Mouse (Mus musculus): ENCODE measurements around the gene Cntnap2. TPM values are rescaled to one million over a fixed set of nuclear protein-coding genes. Genes with fewer than 3 reads are reported as not detected.
"Not testable (repeated sequence)": the region's sequence is repeated elsewhere in the genome, so short reads cannot be mapped to it uniquely, and the experiment has no call there.

The Cntnap2 gene
- total and polyA plus RNA-seq, 2 experiments from 2014 or later, result 39.8 to 76.6 TPM

DNA sequence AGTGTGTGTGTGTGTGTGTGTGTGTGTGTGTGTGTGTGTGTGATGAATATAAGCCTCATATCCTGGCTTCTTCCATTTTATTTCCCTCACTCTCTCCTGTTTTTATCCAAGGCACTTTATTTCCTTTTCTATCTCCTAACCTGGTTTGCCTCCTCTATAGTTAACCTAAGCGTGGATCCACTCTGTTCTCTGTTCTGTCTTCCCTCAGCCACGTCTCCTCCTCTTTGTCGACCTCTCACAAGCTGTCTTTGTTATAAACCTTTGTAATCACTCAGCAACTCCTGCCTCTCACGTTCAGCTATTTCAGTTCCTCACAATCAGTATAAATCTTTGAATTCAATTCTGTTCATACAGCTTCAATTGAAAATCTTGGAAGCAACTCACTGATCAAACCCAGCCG is 1369.1 kb downstream of the Cntnap2 start:
- TF ChIP-seq CTCF (IDR thresholded peaks at IDR 0.05; ENCODE audit: low read depth), result no peak
- no peak overlapping the region for H3K4me3 ChIP-seq (ENCODE audit: low read length)
- no peak overlapping the region for H3K4me2 ChIP-seq (ENCODE audit: low read depth, low read length)
- no peak for DNase-seq (ENCODE audit: low spot score)
- no peaks in the 10 kb centered on the region for H3K27me3 ChIP-seq (ENCODE audit: insufficient read depth, low read length)
- H3K4me1 ChIP-seq (ENCODE audit: insufficient read depth, low read length), result no peaks in the 10 kb centered on the region
- no peaks in the 10 kb centered on the region for H3K9me3 ChIP-seq (ENCODE audit: low read length)
- no peak for ATAC-seq
- WGBS, result 33% methylated on average over 5 of the region's 5 CpGs
- no peak overlapping the region for H3K9ac ChIP-seq (replicated peaks; ENCODE audit: low read length)
- no peaks in the 10 kb centered on the region for H3K36me3 ChIP-seq (ENCODE audit: insufficient read depth, low read length)
- no peak overlapping the region for H3K27ac ChIP-seq

DNA sequence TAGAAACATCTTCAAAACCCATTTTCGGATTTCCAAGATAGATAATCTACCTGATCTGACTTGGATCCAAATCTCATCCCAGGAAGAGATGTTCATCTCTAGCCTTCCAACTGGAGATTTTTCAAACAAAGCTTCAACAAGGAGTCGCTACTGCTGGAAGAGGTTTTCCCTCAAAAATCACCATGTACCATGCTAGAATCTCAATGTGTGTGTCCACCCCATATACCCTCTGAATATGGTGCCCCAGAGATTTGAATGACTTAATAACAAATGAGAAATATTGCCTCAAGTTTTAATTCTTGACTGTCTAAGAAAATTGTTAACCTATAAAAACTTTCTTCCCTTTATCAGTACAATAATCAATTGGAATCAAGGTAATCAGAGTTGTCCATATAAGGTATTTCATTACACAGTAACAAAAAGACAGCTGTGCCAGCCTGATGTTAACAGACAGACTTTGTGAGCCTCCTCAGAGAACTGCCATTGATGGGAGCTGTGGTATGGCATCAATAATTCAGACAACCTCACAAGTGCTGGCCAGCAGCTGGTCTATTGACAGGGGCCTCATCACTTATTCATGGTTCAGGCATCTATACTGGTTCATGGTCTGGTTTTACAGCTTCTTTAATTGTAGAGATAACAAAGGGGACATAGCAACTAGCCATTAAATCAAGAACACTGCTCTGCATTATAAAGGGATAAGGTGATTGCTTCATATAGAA is 1391.9 kb downstream of the Cntnap2 start:
- WGBS, result 81% methylated on average over 2 of the region's 2 CpGs
- Histone ChIP-seq H3K4me2 (ENCODE audit: low read depth, low read length) (no peak overlapping the region), H3K27me3 (ENCODE audit: insufficient read depth, low read length) (no peaks in the 10 kb centered on the region), H3K27ac (no peak overlapping the region), H3K9me3 (ENCODE audit: low read length) (no peaks in the 10 kb centered on the region), H3K9ac (replicated peaks; ENCODE audit: low read length) (no peak overlapping the region), H3K4me3 (ENCODE audit: low read length) (no peak overlapping the region), H3K4me1 (ENCODE audit: insufficient read depth, low read length) (no peaks in the 10 kb centered on the region), H3K36me3 (ENCODE audit: insufficient read depth, low read length) (no peaks in the 10 kb centered on the region)
- ATAC-seq (no peak), DNase-seq (ENCODE audit: low spot score) (no peak)
- no peak for TF ChIP-seq CTCF (IDR thresholded peaks at IDR 0.05; ENCODE audit: low read depth)

DNA sequence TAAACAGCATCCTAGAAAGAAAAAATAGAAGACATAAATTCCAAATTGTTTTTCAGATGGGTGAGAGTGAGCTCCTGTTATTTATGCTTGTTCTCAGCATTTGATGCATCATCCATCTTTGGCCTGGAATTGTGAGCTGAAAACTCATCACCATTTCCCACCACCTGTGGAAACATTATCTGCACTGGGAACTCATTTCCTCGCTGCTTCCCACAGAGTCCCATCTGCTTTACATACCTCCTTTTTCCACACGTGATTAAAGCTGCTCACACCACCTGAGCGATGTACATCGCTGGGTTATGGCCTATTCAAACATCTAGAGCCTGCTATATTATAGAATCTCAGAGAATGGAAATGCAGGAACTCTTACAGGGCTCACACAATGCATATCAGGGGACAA is 1413.5 kb downstream of the Cntnap2 start:
- H3K4me3 ChIP-seq (ENCODE audit: low read length), result no peak overlapping the region
- no peaks in the 10 kb centered on the region for H3K4me1 ChIP-seq (ENCODE audit: insufficient read depth, low read length)
- no peak overlapping the region for H3K4me2 ChIP-seq (ENCODE audit: low read depth, low read length)
- H3K27ac ChIP-seq, result no peak overlapping the region
- ATAC-seq (no peak), DNase-seq (ENCODE audit: low spot score) (peak; percentile 45)
- no peaks in the 10 kb centered on the region for H3K27me3 ChIP-seq (ENCODE audit: insufficient read depth, low read length)
- H3K36me3 ChIP-seq (ENCODE audit: insufficient read depth, low read length), result no peaks in the 10 kb centered on the region
- WGBS, result 54% methylated on average over 4 of the region's 4 CpGs
- no peak overlapping the region for H3K9ac ChIP-seq (replicated peaks; ENCODE audit: low read length)
- TF ChIP-seq CTCF (IDR thresholded peaks at IDR 0.05; ENCODE audit: low read depth), result no peak
- H3K9me3 ChIP-seq (ENCODE audit: low read length), result no peaks in the 10 kb centered on the region

DNA sequence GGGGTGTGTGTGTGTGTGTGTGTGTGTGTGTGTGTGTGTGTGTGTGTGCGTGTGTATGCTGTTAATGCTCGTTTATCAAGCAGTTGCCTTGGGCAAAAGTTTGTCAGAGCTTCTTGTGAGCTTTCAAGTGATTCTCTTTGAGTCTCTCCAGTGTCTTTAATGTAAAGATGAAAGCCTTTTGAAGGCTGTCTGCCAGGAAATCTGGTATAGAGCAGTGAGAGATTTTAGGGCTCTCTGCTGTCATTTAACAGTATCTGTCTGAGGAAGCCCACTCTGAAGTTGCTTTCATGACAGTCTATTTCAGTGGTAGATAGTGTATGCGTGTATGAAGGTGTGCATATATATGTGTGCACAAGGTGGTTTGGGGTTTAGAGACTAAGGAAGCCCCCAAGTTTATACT is 1425.2 kb downstream of the Cntnap2 start:
- Histone ChIP-seq H3K27me3 (ENCODE audit: insufficient read depth, low read length) (no peaks in the 10 kb centered on the region), H3K9me3 (ENCODE audit: low read length) (no peaks in the 10 kb centered on the region), H3K36me3 (ENCODE audit: insufficient read depth, low read length) (no peaks in the 10 kb centered on the region), H3K9ac (replicated peaks; ENCODE audit: low read length) (no peak overlapping the region), H3K27ac (no peak overlapping the region), H3K4me1 (ENCODE audit: insufficient read depth, low read length) (no peaks in the 10 kb centered on the region), H3K4me2 (ENCODE audit: low read depth, low read length) (no peak overlapping the region), H3K4me3 (ENCODE audit: low read length) (no peak overlapping the region)
- ATAC-seq, result no peak
- TF ChIP-seq CTCF (IDR thresholded peaks at IDR 0.05; ENCODE audit: low read depth), result no peak
- 79% methylated on average over 3 of the region's 3 CpGs for WGBS
- no peak for DNase-seq (ENCODE audit: low spot score)

DNA sequence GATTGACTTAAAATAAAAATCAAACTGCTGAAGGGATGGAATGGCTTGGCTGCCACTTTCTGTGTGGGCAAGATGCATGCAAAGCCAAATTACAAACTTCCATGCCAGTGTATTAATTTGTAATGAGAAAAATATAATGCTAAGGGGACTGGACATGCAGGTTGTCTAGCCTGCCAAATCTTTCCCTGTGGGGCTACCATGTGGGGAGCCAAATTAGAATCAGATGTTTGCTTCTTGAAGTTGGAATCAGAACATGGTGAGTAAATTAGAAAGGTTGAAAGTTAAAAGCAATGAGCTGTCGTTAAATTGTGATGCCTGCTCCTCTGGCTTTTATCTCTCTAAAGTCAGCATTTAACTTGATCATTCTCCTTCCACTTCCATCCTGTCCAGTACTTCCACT is 1443.6 kb downstream of the Cntnap2 start:
- Histone ChIP-seq H3K4me3 (ENCODE audit: low read length) (no peak overlapping the region), H3K36me3 (ENCODE audit: insufficient read depth, low read length) (no peaks in the 10 kb centered on the region), H3K4me2 (ENCODE audit: low read depth, low read length) (no peak overlapping the region), H3K4me1 (ENCODE audit: insufficient read depth, low read length) (no peaks in the 10 kb centered on the region; the same call in 1 of the 2 replicates), H3K9ac (replicated peaks; ENCODE audit: low read length) (no peak overlapping the region), H3K27me3 (ENCODE audit: insufficient read depth, low read length) (no peaks in the 10 kb centered on the region), H3K9me3 (ENCODE audit: low read length) (no peaks in the 10 kb centered on the region), H3K27ac (no peak overlapping the region)
- ATAC-seq (no peak), DNase-seq (ENCODE audit: low spot score) (peak; percentile 16)
- TF ChIP-seq CTCF (IDR thresholded peaks at IDR 0.05; ENCODE audit: low read depth), result no peak
- WGBS, result 50% methylated on average over 1 of the region's 1 CpGs

DNA sequence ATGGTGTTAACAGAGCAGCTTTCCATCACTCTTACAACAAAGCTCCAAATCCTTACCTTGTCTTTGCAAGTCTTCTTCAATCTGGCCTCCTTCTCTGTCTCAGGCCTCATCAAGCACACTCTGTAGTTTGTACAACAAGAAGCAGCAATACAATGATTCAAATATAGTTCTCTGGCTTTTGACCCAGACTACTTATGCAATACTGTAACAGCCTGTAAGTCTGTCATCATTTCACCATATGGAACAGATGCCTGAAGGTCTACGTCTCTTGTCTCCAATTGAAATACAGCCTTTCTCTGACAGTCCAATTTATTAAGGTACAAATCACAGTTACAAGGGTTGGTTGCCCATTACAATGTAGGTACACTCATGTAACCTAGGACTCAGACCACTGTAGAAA is 1453.7 kb downstream of the Cntnap2 start:
- no peak overlapping the region for H3K27ac ChIP-seq
- H3K9ac ChIP-seq (replicated peaks; ENCODE audit: low read length), result no peak overlapping the region
- no peaks in the 10 kb centered on the region for H3K36me3 ChIP-seq (ENCODE audit: insufficient read depth, low read length)
- no peak for TF ChIP-seq CTCF (IDR thresholded peaks at IDR 0.05; ENCODE audit: low read depth)
- no peaks in the 10 kb centered on the region for H3K9me3 ChIP-seq (ENCODE audit: low read length)
- no peaks in the 10 kb centered on the region for H3K27me3 ChIP-seq (ENCODE audit: insufficient read depth, low read length)
- WGBS, result 87% methylated on average over 1 of the region's 1 CpGs
- no peaks in the 10 kb centered on the region for H3K4me1 ChIP-seq (ENCODE audit: insufficient read depth, low read length)
- DNase-seq (ENCODE audit: low spot score) (no peak), ATAC-seq (no peak)
- no peak overlapping the region for H3K4me2 ChIP-seq (ENCODE audit: low read depth, low read length)
- no peak overlapping the region for H3K4me3 ChIP-seq (ENCODE audit: low read length)

DNA sequence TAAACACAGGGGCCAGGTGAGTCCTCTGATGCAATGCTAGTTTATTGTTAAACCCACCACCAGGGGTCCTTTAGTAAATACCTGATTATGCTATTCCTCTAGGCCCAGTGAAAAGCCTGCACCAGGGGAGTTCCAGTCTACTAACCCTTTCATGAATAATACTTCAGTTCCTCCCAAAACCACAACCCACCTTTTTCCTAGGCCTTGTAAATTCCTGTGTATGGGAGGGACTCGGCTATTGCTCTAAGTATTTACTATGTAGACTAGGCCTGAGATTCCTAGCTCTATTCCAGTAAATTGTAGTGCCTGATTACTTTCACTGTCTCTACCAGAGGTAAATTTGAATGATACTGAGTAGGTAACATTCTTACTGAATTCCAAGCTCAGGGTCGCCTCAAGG is 1478.4 kb downstream of the Cntnap2 start:
- H3K4me1 ChIP-seq (ENCODE audit: insufficient read depth, low read length); ATAC-seq: not testable (repeated sequence)
- 91% methylated on average over 2 of the region's 2 CpGs for WGBS

More for the DNA sequence above, 1478.4 kb downstream of the Cntnap2 start:
- not testable (repeated sequence) for H3K9me3 ChIP-seq (ENCODE audit: low read length); H3K27ac ChIP-seq; H3K4me3 ChIP-seq (ENCODE audit: low read length); DNase-seq (ENCODE audit: low spot score); H3K36me3 ChIP-seq (ENCODE audit: insufficient read depth, low read length); H3K27me3 ChIP-seq (ENCODE audit: insufficient read depth, low read length); H3K9ac ChIP-seq (replicated peaks; ENCODE audit: low read length); H3K4me2 ChIP-seq (ENCODE audit: low read depth, low read length)
